Comparison of ENCODE assay signal across 8 mouse cellular contexts in the genomic region with DNA sequence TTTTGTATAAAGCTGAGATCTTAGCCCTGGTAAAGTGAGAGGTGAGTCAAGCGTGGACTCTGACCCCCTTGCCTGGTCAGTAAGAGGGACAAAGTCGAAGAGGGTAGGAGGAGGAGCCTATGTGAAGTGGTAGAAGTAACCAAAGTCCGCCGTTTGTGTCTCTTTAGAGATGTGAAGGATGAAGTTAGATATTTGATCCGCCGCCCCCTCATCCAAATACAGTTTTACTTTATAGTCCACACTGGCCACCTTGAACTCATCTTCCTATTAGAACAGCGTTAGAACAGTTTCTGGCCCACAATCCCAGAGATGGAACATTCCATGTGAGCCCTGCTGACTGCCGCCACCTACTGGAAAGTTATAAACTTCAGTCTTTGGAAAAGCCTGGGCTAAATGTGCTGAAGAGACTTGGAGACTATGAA. TPM values are rescaled to one million over a fixed set of nuclear protein-coding genes. Genes with fewer than 3 reads are reported as not detected.
DNase-seq lines count a peak whose midpoint lies in the region; ATAC-seq and TF ChIP-seq lines count a peak whose summit lies in the region.

TSS of gene Cideb (minus strand) at position 96 of the 422 bp plus-strand sequence.

- H3K27ac ChIP-seq in hindbrain, embryonic 10.5 days, result no peak within 1 kb of the TSS
- H3K27ac ChIP-seq in hindbrain, embryonic 12.5 days, result no peak within 1 kb of the TSS
- no peak within 1 kb of the TSS for H3K27ac ChIP-seq in ES-E14 (ENCODE audit: insufficient read depth, low read depth, low read length, poor library complexity, severe bottlenecking)
- H3K27ac ChIP-seq in hindbrain, embryonic 16.5 days (ENCODE audit: low read depth, low read length), result no peak within 1 kb of the TSS
- peak within 1 kb of the TSS; percentile 59 for H3K27ac ChIP-seq in liver, embryonic 11.5 days (ENCODE audit: low read depth, low read length)
- no peak within 1 kb of the TSS for H3K27ac ChIP-seq in neural tube, embryonic 13.5 days (replicated peaks)

- DNase-seq in hindbrain, embryonic 10.5 days (ENCODE audit: low spot score), result peak; percentile 57
- DNase-seq in ES-E14 (ENCODE audit: low read depth, low spot score), result peak; percentile 53
- peak; percentile 65 for DNase-seq in embryo, embryonic 9.5 days (ENCODE audit: extremely low spot score)
- no peak for DNase-seq in liver, embryonic 11.5 days (ENCODE audit: low spot score)

- no peaks in the 10 kb centered on the region for H3K9me3 ChIP-seq in hindbrain, embryonic 10.5 days
- no peaks in the 10 kb centered on the region for H3K9me3 ChIP-seq in hindbrain, embryonic 12.5 days (replicated peaks)
- H3K9me3 ChIP-seq in ES-E14 (ENCODE audit: control insufficient read depth, insufficient read depth, low read depth, low read length), result no peaks in the 10 kb centered on the region
- no peaks in the 10 kb centered on the region for H3K9me3 ChIP-seq in hindbrain, embryonic 16.5 days (ENCODE audit: control insufficient read depth, low read length)
- no peaks in the 10 kb centered on the region for H3K9me3 ChIP-seq in liver, embryonic 11.5 days (ENCODE audit: control insufficient read depth, low read length)
- H3K9me3 ChIP-seq in neural tube, embryonic 13.5 days, result no peaks in the 10 kb centered on the region

- H3K4me3 ChIP-seq in hindbrain, embryonic 10.5 days, result peak within 1 kb of the TSS; percentile 3; the same call in 1 of the 2 replicates
- H3K4me3 ChIP-seq in hindbrain, embryonic 12.5 days, result no peak within 1 kb of the TSS
- no peak within 1 kb of the TSS for H3K4me3 ChIP-seq in ES-E14 (ENCODE audit: insufficient read depth in 1 of 2, low read depth in 1 of 2, low read length in 2 of 2, poor library complexity in 1 of 2, severe bottlenecking in 1 of 2)
- H3K4me3 ChIP-seq in hindbrain, embryonic 16.5 days (ENCODE audit: low read length), result no peak within 1 kb of the TSS
- H3K4me3 ChIP-seq in liver, embryonic 11.5 days (ENCODE audit: low read depth, low read length), result peak within 1 kb of the TSS; percentile 22
- H3K4me3 ChIP-seq in neural tube, embryonic 13.5 days, result no peak within 1 kb of the TSS

- ATAC-seq in hindbrain, embryonic 12.5 days (ENCODE audit: low FRiP score), result no peak
- ATAC-seq in hindbrain, embryonic 16.5 days, result no peak
- peak; percentile 32; the same call in 1 of the 2 replicates for ATAC-seq in liver, embryonic 11.5 days (replicated peaks; ENCODE audit: low FRiP score)
- no peak for ATAC-seq in neural tube, embryonic 13.5 days (ENCODE audit: low read depth)
- ATAC-seq in inflammation-experienced regulatory T-cells, adult 6 months, result no peak

- H3K4me2 ChIP-seq in hindbrain, embryonic 12.5 days (replicated peaks), result no peak within 1 kb of the TSS
- H3K4me2 ChIP-seq in hindbrain, embryonic 16.5 days (ENCODE audit: low read length), result peak within 1 kb of the TSS; percentile 33
- H3K4me2 ChIP-seq in liver, embryonic 11.5 days, result peak within 1 kb of the TSS; percentile 57
- H3K4me2 ChIP-seq in neural tube, embryonic 13.5 days, result peak within 1 kb of the TSS; percentile 20; the same call in 1 of the 2 replicates

- H3K4me1 ChIP-seq in hindbrain, embryonic 10.5 days (replicated peaks), result peaks cover 17% of the 10 kb centered on the region
- peaks cover 10% of the 10 kb centered on the region; the same call in 1 of the 2 replicates for H3K4me1 ChIP-seq in hindbrain, embryonic 12.5 days
- peaks cover 0 to 4% of the 10 kb centered on the region in 2 experiments; a peak in 1 of 4 replicates for H3K4me1 ChIP-seq in ES-E14 (ENCODE audit: control insufficient read depth in 2 of 2, insufficient read depth in 2 of 2, low read length in 2 of 2, poor library complexity in 1 of 2)
- H3K4me1 ChIP-seq in hindbrain, embryonic 16.5 days (ENCODE audit: control insufficient read depth, insufficient read depth, low read depth, low read length), result peaks cover 6% of the 10 kb centered on the region
- peaks cover 22% of the 10 kb centered on the region for H3K4me1 ChIP-seq in liver, embryonic 11.5 days (replicated peaks; ENCODE audit: control insufficient read depth, insufficient read depth, low read length)
- H3K4me1 ChIP-seq in neural tube, embryonic 13.5 days (replicated peaks), result peaks cover 23% of the 10 kb centered on the region

- H3K9ac ChIP-seq in hindbrain, embryonic 12.5 days, result no peak within 1 kb of the TSS
- no peak within 1 kb of the TSS for H3K9ac ChIP-seq in ES-E14 (ENCODE audit: insufficient read depth, low read depth, low read length, poor library complexity, severe bottlenecking)
- no peak within 1 kb of the TSS for H3K9ac ChIP-seq in hindbrain, embryonic 16.5 days (ENCODE audit: low read depth, low read length)
- 0 out of 2 replicates have a peak within 1 kb of the TSS, but pooled peaks have one; percentile 21 for H3K9ac ChIP-seq in liver, embryonic 11.5 days (ENCODE audit: low read depth, low read length)
- H3K9ac ChIP-seq in neural tube, embryonic 13.5 days, result no peak within 1 kb of the TSS

- H3K27me3 ChIP-seq in hindbrain, embryonic 10.5 days (ENCODE audit: insufficient read depth, poor library complexity, severe bottlenecking), result peaks cover 33% of the 10 kb centered on the region
- H3K27me3 ChIP-seq in hindbrain, embryonic 12.5 days, result peaks cover 31% of the 10 kb centered on the region
- H3K27me3 ChIP-seq in hindbrain, embryonic 16.5 days (replicated peaks; ENCODE audit: control insufficient read depth, insufficient read depth, low read length), result peaks cover 8% of the 10 kb centered on the region
- peaks cover 20% of the 10 kb centered on the region for H3K27me3 ChIP-seq in liver, embryonic 11.5 days (replicated peaks; ENCODE audit: control insufficient read depth, insufficient read depth, low read length)
- H3K27me3 ChIP-seq in neural tube, embryonic 13.5 days, result peaks cover 28% of the 10 kb centered on the region

- in situ Hi-C loops in ES-E14 (cut with MboI; ENCODE audit: low sequenced_read_pairs in 2 of 2, unreplicated experiment in 2 of 2), result no loop called here

- 20% methylated on average over 8 of the region's 8 CpGs for WGBS in hindbrain, embryonic 10.5 days
- 16% methylated on average over 8 of the region's 8 CpGs for WGBS in hindbrain, embryonic 12.5 days
- WGBS in hindbrain, embryonic 16.5 days, result 19% methylated on average over 8 of the region's 8 CpGs
- WGBS in liver, embryonic 11.5 days, result 9% methylated on average over 8 of the region's 8 CpGs
- WGBS in neural tube, embryonic 13.5 days, result 22% methylated on average over 8 of the region's 8 CpGs

- H3K36me3 ChIP-seq in hindbrain, embryonic 10.5 days, result peaks cover 36% of the 10 kb centered on the region
- peaks cover 33% of the 10 kb centered on the region for H3K36me3 ChIP-seq in hindbrain, embryonic 12.5 days
- peaks cover 25% of the 10 kb centered on the region for H3K36me3 ChIP-seq in ES-E14 (ENCODE audit: control insufficient read depth, insufficient read depth, low read length, poor library complexity, severe bottlenecking)
- H3K36me3 ChIP-seq in hindbrain, embryonic 16.5 days (ENCODE audit: control insufficient read depth, insufficient read depth, low read length), result peaks cover 15% of the 10 kb centered on the region
- H3K36me3 ChIP-seq in liver, embryonic 11.5 days (ENCODE audit: control insufficient read depth, insufficient read depth, low read length), result peaks cover 16% of the 10 kb centered on the region
- peaks cover 36% of the 10 kb centered on the region for H3K36me3 ChIP-seq in neural tube, embryonic 13.5 days

TF ChIP-seq in ES-E14, 5 proteins besides CTCF, POLR2A, EP300 and RAD21:
- TF ChIP-seq ZNF384 (IDR thresholded peaks at IDR 0.05; ENCODE audit: low read depth, low read length) (no peak), HCFC1 (IDR thresholded peaks at IDR 0.05; ENCODE audit: borderline replicate concordance, insufficient read depth, low read length) (no peak), CHD2 (IDR thresholded peaks at IDR 0.05; ENCODE audit: low read depth, low read length) (no peak), MAFK (IDR thresholded peaks at IDR 0.05; ENCODE audit: insufficient read depth, low read depth, low read length) (no peak), ZC3H11A (IDR thresholded peaks at IDR 0.05; ENCODE audit: borderline replicate concordance, low read depth, low read length) (no peak)

RNA-seq across cellular contexts. Expression of gene Cideb, which starts in this region (rescaled TPM):
- polyA plus RNA-seq in hindbrain, embryonic 10.5 days (2016; fragmentation: Nextera tagmentation; extraction: Ambion mirVana), result 0.17 TPM in 1 of 2 replicates, not detected in the other
- 0.36 and 0.56 TPM in 2 replicates for polyA plus RNA-seq in hindbrain, embryonic 12.5 days (2016; fragmentation: Nextera tagmentation; extraction: Ambion mirVana)
- total RNA-seq in ES-E14 (2012; rRNA removed), result 2.2 and 4.1 TPM in 2 replicates
- 0.17 and 0.63 TPM in 2 replicates for polyA plus RNA-seq in hindbrain, embryonic 16.5 days (2015; fragmentation: Nextera tagmentation; extraction: Ambion mirVana)
- 8.9 and 9.1 TPM in 2 replicates for polyA plus RNA-seq in liver, embryonic 11.5 days (2014; fragmentation: Nextera tagmentation; extraction: Ambion mirVana)
- 0.24 TPM in 1 of 2 replicates, not detected in the other for polyA plus RNA-seq in neural tube, embryonic 13.5 days (2015; fragmentation: Nextera tagmentation; extraction: Ambion mirVana)
- not detected for polyA plus RNA-seq in inflammation-experienced regulatory T-cells, adult 6 months (2017; shearing (Covaris generic))

Comparison
In these comparisons a context has a peak if more than half of its experiments do, and no peak if none do; other contexts are left out.
1. Peak in DNase-seq and H3K4me3 ChIP-seq in hindbrain, embryonic 10.5 days; RNA of the gene not detected or under 1 TPM.